Mouse (Mus musculus) mouse trophoblast stem cell (cell line): ENCODE data around the gene Nck1.

Experiments used
- in situ Hi-C, 2 experiments: fragments of 300-500 bp; cut with MseI, MboI; formaldehyde crosslinking; loops; 2 replicates in 1 of 2; 3 replicates in 1 of 2; pipeline ENCODE4 v1.15.1; 2025

Gene Nck1

DNA sequence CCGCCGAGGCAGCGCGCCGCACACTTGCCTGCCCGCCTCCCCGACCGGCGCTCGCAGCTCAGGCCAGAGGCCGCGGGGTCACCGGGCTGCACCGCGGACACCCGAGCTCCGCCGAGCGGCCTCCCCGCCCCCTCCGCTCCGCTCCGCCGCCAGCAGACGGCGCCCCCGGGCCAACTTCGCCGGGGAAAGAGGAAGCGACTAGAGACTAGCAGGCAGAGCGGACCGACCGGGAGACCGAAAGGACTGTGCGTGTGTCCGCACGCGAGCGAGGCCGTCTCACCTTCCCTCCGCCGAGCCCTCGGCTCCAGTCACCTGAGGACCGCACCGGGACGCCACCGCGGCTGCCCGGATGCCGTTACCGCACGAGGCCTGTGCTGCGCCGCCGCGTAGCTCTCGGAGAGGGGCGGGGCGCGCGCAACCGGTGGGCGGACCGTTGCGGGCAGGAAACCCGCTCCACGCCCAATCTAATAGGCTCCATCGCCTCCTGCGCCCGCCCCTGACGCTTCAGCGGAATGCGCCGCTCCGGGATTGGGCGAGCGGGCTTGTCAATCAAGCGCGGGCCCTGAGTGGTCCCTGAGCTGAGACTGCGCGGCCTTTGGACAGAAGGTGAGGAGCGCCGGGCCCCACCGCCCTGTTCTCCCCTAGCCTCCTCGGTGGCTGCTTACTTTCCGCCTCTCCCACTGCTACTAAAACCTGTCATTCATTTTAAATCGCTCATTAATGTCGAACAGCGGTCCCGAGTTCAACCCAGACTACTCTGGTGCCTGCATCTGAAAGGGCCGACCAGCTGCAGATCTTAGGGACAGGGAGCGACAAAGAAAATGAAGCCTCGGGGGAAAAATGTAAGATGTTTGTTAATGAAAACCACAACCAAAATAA, at the start of gene Nck1:
Gene Nck1 (minus strand): TSS at position 420 of the 879 bp plus-strand sequence.
- in situ Hi-C loops: no loop called here

DNA sequence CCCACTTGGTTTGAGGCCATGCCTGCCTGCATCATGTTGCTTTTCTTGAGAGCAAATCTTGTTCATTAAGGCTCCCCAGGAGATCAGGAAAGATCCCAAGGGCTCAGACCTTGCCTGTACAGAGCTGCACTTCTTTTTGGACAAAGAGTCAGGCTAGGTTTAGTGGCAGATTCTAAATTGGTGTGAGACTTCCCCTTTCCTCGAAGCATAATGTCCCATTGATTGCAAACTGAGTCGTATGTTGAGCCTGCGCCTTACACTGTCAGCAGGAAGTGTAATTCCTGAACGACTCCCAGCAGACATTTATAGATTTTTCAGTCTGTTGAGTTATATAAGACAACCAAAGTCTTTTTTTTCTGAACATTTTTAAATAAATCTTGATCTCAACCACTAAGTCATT, 44.5 kb upstream of the Nck1 start:
- in situ Hi-C loops: no loop called here

DNA sequence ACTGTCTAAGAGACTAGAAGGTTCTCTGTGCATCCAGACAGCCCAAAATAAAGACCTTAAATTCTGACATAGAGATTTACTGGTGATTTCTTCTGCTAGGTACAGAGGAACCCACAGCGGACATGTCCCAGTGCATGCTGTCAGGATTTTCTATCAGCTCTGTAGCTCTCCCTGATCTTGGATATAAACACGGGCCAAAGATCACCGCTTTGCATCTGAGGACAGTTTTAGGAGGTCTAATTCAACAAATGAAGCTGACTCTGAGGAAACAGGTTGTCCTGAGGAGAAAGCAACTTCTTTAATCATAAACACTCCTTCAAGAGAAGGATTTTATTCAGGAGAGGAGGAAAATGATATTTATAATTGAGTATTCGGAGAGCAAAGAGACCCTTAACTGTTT, 38.1 kb upstream of the Nck1 start:
- in situ Hi-C loops: no loop called here

DNA sequence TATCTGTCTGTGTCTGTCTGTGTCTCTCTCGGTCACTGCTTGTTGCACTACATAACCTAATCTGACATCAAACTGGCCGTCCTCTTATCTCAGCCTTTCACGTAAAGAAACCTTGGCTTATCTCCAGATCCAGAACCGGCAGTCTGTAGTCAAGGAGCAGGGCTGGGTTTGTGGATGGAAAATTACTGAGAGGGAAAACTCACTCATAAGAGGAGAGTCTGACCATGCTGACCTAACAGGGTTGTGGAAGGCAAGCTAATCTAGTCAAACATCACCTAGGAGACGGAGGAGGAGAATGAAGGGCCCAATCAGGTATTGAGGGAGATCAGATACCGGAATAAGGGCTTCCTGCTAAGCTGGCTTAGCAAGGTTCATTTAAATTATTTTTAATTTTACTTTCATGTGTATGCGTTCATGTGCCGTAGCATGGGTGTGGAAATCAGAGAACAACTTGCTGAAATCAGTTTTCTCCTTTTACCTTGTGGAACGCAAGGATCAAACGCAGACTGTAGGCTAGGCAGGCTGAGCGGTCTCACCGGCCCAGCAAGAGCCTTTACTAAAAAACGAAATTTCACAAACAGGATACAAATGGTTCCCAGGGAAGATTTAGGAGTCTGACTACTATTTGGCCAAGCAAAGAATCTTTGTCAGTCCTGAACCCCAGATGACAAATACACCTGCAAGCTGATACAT, 37.1 kb upstream of the Nck1 start:
- in situ Hi-C loops: no loop called here

DNA sequence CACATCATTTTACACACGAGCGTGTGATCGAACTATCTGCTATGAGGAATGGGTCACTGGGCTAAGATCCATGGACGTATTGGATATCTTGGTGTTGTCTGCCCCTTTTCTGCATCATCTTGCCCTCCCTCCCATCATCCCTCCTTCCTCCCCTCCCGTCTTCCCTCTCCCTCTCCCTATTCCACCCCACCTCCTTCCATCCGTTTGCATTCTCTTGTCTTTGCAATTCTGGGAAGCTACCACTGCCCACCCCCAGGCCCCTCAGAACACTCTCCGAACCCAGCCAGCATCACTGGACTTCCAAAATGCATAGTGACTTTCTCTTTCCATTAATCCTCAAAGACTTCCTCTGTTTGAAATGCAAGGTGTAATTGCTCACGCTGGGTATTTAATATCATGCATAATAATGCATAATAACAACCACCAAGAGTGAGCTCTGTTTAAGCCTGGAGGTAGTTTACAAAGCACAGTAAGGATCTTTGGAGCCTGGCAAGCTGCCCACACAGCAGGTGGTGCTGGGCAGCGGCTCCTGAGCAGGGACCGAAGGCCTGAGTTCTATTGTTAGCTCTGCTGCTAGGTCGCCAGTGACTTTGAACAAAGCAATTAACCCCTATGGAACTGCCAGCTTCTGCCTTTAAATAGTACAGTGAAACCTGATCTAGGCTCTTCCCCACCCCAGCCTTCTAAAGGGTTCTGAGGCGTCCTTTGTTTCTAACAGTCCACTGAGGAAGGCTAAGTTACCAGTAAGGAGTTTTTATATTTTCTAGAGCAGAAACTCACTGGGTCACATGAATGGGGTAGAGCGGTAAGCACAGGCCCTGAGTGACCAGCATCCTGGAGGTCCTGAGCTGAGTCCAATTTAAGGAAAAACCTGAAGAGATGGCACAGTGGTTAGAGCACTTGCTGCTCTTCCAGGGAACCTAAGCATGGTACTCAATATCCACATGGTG, 35.9 kb upstream of the Nck1 start:
- in situ Hi-C loops: no loop called here

DNA sequence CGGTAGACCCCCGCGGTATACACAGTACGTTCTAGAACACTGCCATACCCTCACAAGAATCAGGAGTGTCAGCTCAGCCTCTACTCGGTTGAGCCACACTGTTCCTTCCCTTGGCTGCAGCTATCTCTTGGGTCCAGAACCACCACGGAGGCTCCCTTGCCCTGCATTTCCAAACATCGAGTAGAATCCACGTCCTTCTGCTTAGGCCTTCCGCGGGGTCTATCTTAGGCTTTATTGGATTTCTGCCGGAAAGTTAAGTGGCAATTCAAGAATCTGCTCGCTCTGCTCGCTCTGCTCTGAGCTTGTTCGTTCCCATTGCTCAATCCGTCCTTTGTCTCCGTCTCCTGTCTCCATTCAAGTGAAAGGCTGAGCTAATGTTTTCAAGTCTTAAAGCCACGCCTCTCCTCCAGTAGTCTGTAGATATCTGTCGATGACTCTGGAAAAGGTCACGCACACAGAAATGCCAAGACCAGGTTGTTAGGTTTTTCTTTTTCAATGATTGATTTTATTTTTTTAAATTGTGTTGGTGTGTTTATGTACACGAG, 34.3 kb upstream of the Nck1 start:
- in situ Hi-C loops: no loop called here

DNA sequence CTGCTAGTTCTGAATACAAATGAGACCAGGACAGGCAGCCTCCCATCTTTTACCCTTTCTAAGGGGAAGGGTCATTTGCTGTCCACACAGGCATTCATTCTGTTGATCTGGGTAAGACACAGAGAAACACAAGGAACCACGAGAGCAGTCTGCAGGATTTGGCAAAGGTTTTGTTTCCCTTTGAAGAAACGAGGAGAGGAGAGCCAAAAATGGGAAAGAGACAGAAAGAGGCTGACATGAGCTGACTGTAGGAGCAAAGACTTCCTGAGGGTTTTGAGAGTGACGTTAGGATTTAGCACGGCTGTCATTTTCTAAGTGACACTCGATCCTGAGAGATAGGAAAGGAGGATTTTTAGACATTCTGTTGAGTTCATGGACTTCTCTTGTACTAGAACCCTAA, 28.0 kb upstream of the Nck1 start:
- in situ Hi-C loops: no loop called here

DNA sequence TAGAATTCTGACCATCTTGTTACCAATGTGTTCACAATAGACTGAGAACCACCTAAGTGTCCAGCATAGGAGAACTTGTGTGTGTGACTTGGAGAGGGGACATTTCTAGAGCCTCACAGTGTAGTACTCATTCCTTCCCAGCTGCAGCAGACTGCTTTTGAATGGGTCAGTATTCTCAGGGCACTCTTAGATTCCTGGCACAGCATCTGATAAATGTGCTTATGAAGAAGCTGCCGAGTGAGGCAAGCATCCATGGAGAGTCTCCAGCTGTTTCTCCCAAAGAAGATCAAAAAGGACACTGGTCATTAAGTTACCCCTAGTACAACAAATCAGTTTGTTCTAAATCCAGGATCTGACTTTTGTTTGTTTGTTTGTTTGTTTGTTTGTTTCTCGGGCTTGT, 27.4 kb upstream of the Nck1 start:
- in situ Hi-C loops: no loop called here

DNA sequence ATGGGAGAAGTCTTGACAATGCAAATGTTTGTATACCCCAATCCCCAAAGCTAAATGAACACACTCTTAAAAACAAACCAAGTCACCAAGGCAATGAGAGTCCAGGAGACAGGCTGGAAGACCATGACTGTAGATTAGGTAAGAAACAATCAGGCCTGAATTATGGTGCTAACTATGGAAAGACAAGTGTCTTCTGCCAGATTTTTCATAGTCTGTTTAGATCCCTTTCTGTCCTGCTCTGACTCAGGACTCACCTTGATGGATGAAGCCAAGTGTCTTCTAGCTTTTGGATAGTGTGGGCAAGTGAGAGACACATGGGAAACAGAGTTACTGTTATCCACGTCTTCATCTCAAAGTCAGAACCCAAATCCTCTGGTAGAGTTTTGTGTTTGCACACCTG, 25.6 kb upstream of the Nck1 start:
- in situ Hi-C loops: no loop called here

DNA sequence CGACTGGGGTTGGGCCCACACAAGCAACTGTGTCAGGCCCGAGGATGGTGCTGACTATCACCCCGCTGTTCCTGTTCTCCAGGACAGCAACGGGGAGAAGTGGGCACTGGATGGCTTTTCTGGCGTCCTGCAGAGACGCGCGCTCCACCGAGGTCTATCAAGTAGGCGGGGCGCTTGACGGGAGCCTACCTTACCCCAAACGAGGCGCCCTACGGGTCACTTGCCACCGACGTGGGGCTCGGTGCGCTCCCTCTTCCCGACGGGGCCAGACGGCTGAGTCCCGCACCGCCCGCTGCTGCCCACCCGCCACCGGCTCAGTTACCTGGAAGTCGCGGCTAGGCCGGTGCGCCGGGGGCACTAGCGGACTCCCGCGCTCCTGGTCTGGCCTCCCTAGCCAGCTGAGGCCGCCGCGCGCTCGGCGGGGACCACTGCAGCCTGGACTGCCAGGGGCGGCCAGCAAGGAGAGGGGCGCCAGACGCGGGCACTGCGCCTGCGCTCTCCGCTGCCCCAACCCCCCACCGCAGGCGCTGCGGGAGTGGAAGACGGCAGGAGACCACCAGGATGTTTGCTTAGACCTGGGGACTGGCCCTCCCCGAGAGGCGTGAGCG, 24.8 kb upstream of the Nck1 start, which contains the start of gene Slc35g2:
Gene Slc35g2 (minus strand): TSS at position 465 of the 608 bp plus-strand sequence.
- in situ Hi-C loops: no loop called here

DNA sequence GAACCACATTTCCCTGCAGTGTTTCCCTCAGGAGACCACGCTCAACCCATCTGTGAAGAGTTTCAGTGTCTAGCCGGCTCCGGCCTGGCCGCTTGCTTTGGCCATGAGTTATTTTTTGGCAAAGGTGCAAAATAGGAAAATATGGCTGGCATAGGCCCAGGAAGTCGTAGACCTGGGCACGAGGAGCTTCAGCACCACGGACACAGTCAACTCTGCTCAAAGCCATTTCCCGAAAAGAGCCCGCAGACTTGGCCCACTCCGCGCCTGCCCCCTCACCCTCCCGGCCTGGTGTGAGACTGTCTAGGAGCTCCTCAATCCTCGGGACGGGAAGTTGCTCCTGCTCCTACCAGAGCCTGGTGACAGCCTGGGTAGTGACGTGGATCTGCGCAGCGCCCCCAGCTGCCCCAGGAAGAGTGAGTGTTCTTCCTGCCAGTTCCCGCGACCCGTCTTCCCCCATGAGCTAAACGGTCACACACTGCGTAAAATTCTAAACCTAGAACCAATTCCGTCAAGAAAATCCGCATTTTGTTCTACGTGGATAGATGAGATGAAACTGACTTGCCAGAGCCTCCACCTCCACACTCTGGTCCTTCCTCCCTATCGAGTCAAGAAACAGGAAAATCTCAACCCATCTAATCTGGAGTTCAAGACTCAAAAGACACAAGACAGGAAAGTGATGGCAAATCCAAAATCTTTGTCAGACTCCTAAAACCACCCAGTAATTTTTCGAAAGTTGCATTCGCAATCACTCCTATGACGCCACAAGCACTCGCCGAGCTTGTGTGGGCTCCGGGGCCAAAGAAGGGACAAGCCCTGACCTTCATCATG, 24.1 kb upstream of the Nck1 start:
- in situ Hi-C loops: no loop called here

DNA sequence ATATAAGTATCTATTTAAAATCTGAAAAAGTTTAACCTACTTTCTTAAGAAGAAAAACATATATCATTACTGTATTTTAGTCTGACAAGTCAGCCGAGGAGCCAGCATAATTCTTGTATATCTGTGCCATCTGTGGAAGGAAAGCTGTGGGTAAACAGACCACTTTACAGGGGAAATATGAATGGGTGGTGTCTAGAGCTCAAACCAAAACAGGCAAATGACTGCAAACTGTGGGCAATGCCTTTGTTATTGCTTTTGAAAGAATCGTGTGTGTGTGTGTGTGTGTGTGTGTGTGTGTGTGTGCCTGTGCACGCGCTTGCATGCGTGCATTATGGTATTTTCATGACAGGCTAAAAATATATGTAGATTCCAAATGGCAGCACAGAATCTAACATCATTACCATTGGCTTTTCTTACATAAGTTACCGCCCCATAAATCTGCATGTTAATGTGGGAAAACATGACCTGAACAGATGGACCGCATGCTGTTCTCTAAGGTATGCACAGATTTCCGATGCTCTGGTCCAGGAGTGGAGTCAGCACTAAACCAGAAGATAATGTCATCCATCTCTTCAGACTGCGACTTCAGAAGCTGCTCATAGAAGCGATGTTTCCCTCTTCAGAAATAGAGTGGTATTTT, 14.4 kb upstream of the Nck1 start:
- in situ Hi-C loops: no loop called here

DNA sequence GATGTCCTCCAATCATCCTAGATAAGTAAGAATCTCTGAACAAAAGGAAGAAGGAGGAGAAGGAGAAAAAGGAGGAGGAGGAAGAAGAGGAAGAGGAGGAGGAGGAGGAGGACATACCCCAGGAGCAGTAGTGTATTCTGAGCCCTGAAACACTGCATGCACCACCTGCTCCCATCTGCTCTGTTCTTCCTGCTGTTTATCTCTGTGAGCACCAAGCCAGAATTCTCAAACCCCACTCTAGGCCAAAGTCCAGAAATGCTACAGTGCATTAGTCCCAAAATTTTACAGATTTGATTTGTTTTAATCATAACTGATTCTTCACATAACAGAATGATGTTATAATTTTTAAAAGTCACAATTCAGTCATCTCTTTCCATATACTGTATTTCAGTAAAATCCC, 13.1 kb upstream of the Nck1 start:
- in situ Hi-C loops: no loop called here

DNA sequence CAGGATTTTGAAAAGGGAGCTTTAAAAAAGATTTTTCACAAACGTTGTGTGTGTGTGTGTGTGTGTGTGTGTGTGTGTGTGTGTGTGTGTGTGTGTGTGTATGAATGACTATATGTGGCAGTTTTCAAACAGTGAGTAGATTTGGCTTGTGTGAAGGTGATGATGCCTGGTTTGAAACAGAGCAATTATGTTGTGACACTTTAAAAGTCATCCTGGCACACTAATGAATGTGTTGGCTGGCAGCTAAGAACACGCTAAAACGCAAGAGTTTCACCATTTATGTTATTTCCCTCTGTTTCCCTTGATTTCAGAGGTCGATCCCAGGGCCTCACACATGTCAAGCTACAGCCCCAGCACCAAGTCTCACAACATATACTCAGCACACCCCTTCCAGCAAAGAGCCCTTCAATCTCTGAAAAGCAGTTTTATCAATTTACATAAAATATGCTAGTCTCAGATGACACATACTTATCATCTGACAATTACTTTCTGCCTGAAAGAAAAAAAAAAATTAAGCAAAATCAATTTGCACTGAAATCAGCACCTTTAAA, 12.2 kb upstream of the Nck1 start:
- in situ Hi-C loops: no loop called here

DNA sequence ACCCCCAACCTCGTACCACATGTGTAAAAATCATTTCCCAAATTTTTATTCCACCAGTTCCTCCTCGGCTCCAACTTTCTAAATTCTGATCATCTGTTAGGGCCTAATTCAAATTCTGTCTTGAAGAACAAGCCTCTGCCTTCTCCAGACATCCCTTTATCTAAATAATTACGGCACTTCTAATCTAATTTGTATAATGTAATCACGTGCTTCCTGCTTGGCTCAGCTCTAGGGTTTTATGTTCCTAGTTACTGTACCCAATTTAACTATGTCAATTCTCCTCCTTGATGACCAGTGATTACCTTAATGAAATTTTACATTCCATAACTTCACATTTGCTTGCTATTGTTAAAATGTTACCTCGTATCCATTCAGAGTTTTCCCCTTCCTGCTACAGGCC, 9.8 kb upstream of the Nck1 start:
- in situ Hi-C loops: no loop called here

DNA sequence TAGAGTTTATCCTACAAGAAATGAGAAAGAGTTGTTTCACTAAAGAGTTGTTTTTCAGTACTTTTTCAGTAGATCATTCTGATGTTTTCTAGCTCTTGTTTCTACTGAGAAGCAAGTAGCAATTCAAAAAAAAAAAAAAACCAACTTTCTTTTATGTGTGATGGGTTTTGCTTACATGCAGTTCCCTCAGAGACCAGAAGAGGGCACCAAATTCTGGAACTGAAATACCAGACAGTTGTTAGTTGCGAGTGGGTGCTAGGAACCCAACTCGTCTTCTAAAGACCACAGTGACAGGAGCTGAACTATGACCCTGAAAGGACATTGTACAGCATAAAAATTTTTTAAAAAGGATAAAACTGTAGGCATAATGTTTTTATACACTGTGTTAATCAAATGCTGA, 2.4 kb upstream of the Nck1 start:
- in situ Hi-C loops: no loop called here

DNA sequence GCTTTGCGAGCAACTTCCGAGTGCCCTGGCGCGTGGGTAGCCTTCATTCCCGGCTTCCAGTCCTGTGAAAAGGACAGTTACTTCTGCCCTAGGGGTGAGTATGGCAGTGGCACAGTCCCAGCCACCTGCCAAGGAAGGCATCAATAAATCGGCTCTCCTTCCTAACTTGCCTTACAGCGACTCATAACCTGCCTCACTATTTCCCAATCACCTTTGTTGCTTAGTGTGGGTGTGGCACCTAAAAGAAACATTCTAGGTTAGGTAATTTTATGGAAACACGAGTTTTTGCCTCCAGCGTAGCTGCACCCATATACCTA, 618 bp upstream of the Nck1 start:
- in situ Hi-C loops: no loop called here

DNA sequence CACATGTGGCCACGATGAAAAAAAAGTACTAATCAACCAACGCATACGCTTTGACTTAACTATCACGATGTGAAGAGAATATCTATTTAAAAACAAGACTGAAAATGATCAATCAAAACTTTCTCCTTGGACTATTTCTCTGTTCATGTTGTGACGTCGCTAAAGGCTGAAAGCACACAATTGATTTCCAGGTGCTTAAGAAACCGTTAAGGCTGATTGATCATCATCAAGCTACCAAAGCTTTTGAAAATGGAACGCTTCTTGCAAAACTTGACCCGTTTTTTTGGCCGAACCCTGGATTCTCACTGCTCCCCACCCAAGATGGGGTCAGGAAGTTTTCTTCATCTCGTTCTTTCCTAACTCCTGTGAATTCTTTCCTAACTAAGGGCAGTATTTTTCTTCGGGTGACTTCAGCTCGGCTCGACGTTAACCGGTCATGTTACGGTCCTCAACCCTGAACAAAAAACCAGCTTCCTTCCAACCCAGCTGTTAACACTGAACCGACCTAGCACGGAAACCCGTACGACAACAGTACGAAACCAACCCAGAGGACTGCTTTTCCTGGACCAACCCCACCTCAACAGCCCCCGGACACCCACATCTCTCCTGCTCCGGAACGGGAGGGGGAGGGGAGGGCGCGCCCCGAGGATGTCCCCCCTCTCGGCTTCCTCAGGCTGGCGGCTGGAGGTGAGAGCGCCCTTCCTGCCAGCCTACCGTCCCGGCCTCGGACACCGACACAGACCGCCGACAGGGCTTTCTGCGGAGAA, 803 bp downstream of the Nck1 start:
- in situ Hi-C loops: no loop called here
